Mouse (Mus musculus) G1E (cell line): Measurements from ENCODE around the gene Cep135.

Experiments used
- CTCF ChIP-seq: IDR thresholded peaks from 2 replicates; pipeline ENCODE4 v1.5.1; 2012; ENCODE audit warnings: low read depth, low read length, inconsistent platforms, mixed read lengths
- GATA2 ChIP-seq: IDR thresholded peaks from 2 replicates; pipeline ENCODE4 v1.6.1; 2012; ENCODE audit warnings: low read depth, low read length, inconsistent platforms, borderline replicate concordance

- TF ChIP-seq CTCF, result no peak
- no peak for TF ChIP-seq GATA2
These were observed 72.8 kb downstream of the Cep135 start for GRCm38 (mm10) chr5:76661310-76661709.
